Mouse (Mus musculus): ENCODE data around the gene Dgat2.

DNA sequence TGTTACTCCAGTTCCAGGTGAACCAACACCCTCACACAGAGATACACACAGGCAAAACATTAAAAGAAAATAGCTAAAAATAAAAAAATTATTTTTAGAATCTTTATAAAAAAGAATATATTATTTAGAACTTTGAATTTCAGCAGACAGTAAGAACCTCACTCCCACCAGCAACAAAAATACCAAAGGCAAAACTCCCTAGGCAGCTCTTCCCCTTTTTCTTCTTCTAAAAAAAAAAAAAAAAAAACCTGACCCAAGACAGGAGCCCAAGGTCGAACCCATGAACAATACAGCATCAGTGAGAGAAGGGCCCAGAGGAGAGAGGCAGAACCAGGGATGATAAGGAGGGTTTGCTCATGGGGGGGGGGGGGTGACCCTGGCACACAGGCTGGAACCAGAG is 33.5 kb downstream of the Dgat2 start:
- TF ChIP-seq CTCF (IDR thresholded peaks at IDR 0.05; ENCODE audit: low read depth) (no peak), EP300 (IDR thresholded peaks at IDR 0.05; ENCODE audit: low read depth) (no peak)
